Mouse (Mus musculus) liver, embryonic 16.5 days (tissue): ENCODE results near the gene Olfr1133. TPM values are rescaled to one million over a fixed set of nuclear protein-coding genes. Genes with fewer than 3 reads are reported as not detected.

Experiments used
- polyA plus RNA-seq: library from polyadenylated mRNA; unstranded; fragments of >200 nt; fragmentation: Nextera tagmentation; extraction: Ambion mirVana; gene quantifications from 2 replicates; pipeline ENCODE4 v1.2.1, GENCODE M21; 2015

Gene Olfr1133
- polyA plus RNA-seq, 1 experiment from 2014 or later, result not detected

Other genes with a start within 250 kb of the Olfr1133 start
- gene Olfr1123, start 230.7 kb downstream of the Olfr1133 start, polyA plus RNA-seq, result not detected in 2 replicates
- not detected in 2 replicates for gene Olfr1124, start 217.1 kb downstream of the Olfr1133 start, polyA plus RNA-seq
- gene Olfr1126, start 193.4 kb downstream of the Olfr1133 start, polyA plus RNA-seq, result not detected in 2 replicates
- not detected in 2 replicates for gene Pramel7, start 150.3 kb downstream of the Olfr1133 start, polyA plus RNA-seq
- not detected in 2 replicates for gene Pramel6, start 140.8 kb downstream of the Olfr1133 start, polyA plus RNA-seq
- gene Olfr153, start 115.6 kb downstream of the Olfr1133 start, polyA plus RNA-seq, result not detected in 2 replicates
- not detected in 2 replicates for gene Olfr1128, start 101.8 kb downstream of the Olfr1133 start, polyA plus RNA-seq
- not detected in 2 replicates for gene Olfr1129, start 73.5 kb downstream of the Olfr1133 start, polyA plus RNA-seq
- not detected in 2 replicates for gene Olfr1130, start 41.2 kb downstream of the Olfr1133 start, polyA plus RNA-seq
- gene Olfr1131, start 20.3 kb downstream of the Olfr1133 start, polyA plus RNA-seq, result not detected in 2 replicates
- gene Olfr1132, start 9.8 kb downstream of the Olfr1133 start, polyA plus RNA-seq, result not detected in 2 replicates
- not detected in 2 replicates for gene Olfr1134, start 11.1 kb upstream of the Olfr1133 start, polyA plus RNA-seq
- not detected in 2 replicates for gene Olfr1135, start 26.3 kb upstream of the Olfr1133 start, polyA plus RNA-seq
- gene Olfr1136, start 46.6 kb upstream of the Olfr1133 start, polyA plus RNA-seq, result not detected in 2 replicates
- not detected in 2 replicates for gene Olfr1137, start 65.8 kb upstream of the Olfr1133 start, polyA plus RNA-seq
- gene Olfr1138, start 92.6 kb upstream of the Olfr1133 start, polyA plus RNA-seq, result not detected in 2 replicates
- not detected in 2 replicates for gene Olfr1140, start 96.4 kb upstream of the Olfr1133 start, polyA plus RNA-seq
- gene Olfr1141, start 106.6 kb upstream of the Olfr1133 start, polyA plus RNA-seq, result not detected in 2 replicates
- gene Olfr152, start 132.1 kb upstream of the Olfr1133 start, polyA plus RNA-seq, result not detected in 2 replicates
- gene Olfr1143, start 153.2 kb upstream of the Olfr1133 start, polyA plus RNA-seq, result not detected in 2 replicates
- gene Olfr1145, start 162.4 kb upstream of the Olfr1133 start, polyA plus RNA-seq, result not detected in 2 replicates
- not detected in 2 replicates for gene Olfr1148, start 183.2 kb upstream of the Olfr1133 start, polyA plus RNA-seq
- gene Olfr1150-ps1, start 196.6 kb upstream of the Olfr1133 start, polyA plus RNA-seq, result not detected in 2 replicates
- not detected in 2 replicates for gene Olfr1151, start 208.5 kb upstream of the Olfr1133 start, polyA plus RNA-seq
- not detected in 2 replicates for gene Olfr1152, start 219.1 kb upstream of the Olfr1133 start, polyA plus RNA-seq
- gene Olfr1153, start 247.6 kb upstream of the Olfr1133 start, polyA plus RNA-seq, result not detected in 2 replicates